Mouse (Mus musculus) lung, embryonic 14.5 days (tissue): ENCODE results near the gene Cnnm1. TPM values are rescaled to one million over a fixed set of nuclear protein-coding genes. Genes with fewer than 3 reads are reported as not detected.

Experiments used
- ATAC-seq: fragments of 200-750 bp; cut with Nextera tagmentation; 2 replicates; pipeline ENCODE4 v1.8.0; 2017; ENCODE audit warnings: mild to moderate bottlenecking, moderate TSS enrichment, moderate library complexity; ENCODE audit not compliant: insufficient read depth
- DNase-seq: peaks from one replicate; pipeline ENCODE4 v3.0.0-alpha.2; 2015
- H3K27ac ChIP-seq: fragments of 300-500 bp; sonication (generic); 2 replicates; pipeline ENCODE4 v1.5.1; 2014; ENCODE audit warnings: low read depth, mild to moderate bottlenecking, moderate library complexity
- H3K27me3 ChIP-seq: fragments of 300-500 bp; sonication (generic); 2 replicates; pipeline ENCODE4 v1.6.1; 2014; ENCODE audit warnings: low read length, control low read depth; ENCODE audit not compliant: insufficient read depth
- H3K36me3 ChIP-seq: fragments of 300-500 bp; sonication (generic); 2 replicates; pipeline ENCODE4 v1.6.1; 2014; ENCODE audit warnings: control low read depth; ENCODE audit not compliant: insufficient read depth
- H3K4me1 ChIP-seq: fragments of 300-500 bp; sonication (generic); 2 replicates; pipeline ENCODE4 v1.6.1; 2014; ENCODE audit warnings: antibody characterized with exemption, control low read depth; ENCODE audit not compliant: insufficient read depth
- H3K4me2 ChIP-seq: fragments of 300-500 bp; sonication (generic); 2 replicates; pipeline ENCODE4 v1.6.1; 2014; ENCODE audit warnings: mild to moderate bottlenecking
- H3K4me3 ChIP-seq: fragments of 300-500 bp; sonication (generic); 2 replicates; pipeline ENCODE4 v1.5.1; 2014; ENCODE audit warnings: low read depth, low read length
- H3K9ac ChIP-seq: fragments of 300-500 bp; sonication (generic); 2 replicates; pipeline ENCODE4 v1.6.1; 2014
- H3K9me3 ChIP-seq: fragments of 300-500 bp; sonication (generic); 2 replicates; pipeline ENCODE4 v1.6.1; 2016; ENCODE audit warnings: low read depth, low read length, control low read depth
- CTCF ChIP-seq: IDR thresholded peaks from 2 replicates; pipeline ENCODE4 v1.5.1; 2016; ENCODE audit warnings: antibody characterized with exemption, low read depth
- WGBS: fragments of 180-500 bp; shearing (Covaris S2); extraction: QIAGEN DNeasy Blood & Tissue Kit; methylation state at CpG from one replicate; pipeline ENCODE4 v1.1.7; 2014; 5-methylcytosine and 5-hydroxymethylcytosine counted together
- polyA plus RNA-seq: library from polyadenylated mRNA; unstranded; fragments of >200 nt; fragmentation: Nextera tagmentation; extraction: Ambion mirVana; gene quantifications from 2 replicates; pipeline ENCODE4 v1.2.1, GENCODE M21; 2014

Gene Cnnm1
- polyA plus RNA-seq, 1 experiment from 2014 or later: 0.05 TPM

DNA sequence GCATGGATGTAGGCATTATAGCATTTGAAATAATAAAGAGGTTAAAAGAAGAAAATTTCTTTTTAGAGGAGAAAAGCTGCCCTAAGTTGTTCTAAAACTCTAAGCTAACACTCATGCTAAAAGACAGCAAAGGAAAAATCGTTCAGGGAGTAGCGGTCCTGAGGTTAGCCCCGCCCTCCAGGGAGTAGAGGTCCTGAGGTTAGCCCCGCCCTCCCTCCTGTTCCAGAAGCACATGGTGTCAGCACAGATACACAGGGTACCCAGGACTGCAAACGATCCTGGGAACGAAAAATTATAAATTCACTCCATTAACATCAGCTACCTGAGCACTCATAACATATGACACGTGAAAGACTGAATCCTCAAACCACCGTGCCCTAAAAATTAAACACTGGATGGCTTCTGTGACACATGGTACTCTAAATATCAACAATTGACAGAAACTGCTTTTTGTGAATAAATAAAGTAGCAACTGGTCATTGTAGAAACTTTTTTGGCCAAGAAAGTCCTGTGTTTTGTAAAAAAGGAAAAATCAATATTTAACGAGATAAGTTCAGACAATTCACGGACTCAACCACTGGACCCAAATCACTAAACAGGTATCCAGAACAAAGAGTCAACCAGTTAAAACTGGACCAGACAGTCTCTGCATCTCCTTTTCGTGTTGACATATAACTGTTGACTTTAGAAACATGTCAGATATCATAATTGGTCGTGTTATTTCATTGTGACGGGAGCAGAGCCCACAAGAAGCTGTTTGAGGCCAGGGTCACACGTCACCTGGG lies 70.4 kb downstream of the Cnnm1 start:
- ATAC-seq (no peak), DNase-seq (no peak)
- H3K9ac ChIP-seq: no peak overlapping the region
- peaks cover 28% of the 10 kb centered on the region for H3K36me3 ChIP-seq
- H3K4me2 ChIP-seq: no peak overlapping the region
- no peaks in the 10 kb centered on the region for H3K27me3 ChIP-seq
- no peaks in the 10 kb centered on the region for H3K9me3 ChIP-seq
- 84% methylated on average over 14 of the region's 14 CpGs for whole genome bisulfite sequencing
- no peak overlapping the region for H3K4me3 ChIP-seq
- no peak overlapping the region for H3K27ac ChIP-seq
- no peaks in the 10 kb centered on the region for H3K4me1 ChIP-seq
- TF ChIP-seq CTCF: no peak

DNA sequence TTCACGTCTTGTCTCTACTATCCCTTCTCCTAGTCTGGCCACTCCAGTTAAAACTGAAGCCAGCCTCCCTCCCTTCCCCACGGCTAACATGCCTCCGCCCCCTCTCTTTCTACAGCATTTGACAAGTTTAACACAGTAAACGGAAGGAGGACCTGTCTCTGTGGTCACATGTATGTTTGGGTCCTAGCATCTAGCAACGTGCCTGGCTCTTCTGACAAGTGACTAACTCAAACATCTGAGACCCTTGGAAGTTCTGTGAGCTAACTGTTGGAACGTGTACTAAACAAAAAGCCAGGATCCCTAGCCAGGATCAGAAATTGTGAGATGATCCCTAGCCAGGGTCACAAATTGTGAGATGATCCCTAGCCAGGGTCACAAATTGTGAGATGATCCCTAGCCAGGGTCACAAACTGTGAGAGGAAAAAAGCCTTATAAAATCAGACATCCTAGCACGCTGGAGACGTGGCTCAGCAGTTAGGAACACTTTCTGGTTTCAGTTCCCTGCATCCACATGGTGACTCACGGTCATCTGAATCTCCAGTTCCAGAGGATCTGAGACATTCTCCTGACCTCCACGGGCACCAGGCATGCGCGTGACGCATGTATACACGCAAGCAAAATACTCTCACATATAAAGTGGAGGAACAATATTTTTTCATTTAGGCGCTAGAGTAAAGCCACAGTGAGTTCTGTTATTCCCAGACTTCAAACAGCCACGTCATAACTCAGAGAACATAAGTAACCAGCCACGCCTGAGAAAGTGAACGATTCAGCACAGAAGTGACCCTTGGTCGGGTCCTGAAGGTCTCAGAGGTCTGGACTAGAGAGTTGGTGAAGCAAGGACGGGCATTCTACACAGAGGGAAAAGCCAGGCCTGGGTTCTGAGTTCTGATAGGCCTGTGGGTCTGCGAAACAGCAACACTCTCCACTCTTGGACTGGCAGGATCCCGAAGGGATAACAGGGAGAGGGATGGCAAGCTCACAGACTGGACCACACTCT lies 71.7 kb downstream of the Cnnm1 start:
- DNase-seq (no peak), ATAC-seq (no peak)
- Histone ChIP-seq H3K9me3 (no peaks in the 10 kb centered on the region), H3K27ac (no peak overlapping the region), H3K4me1 (no peaks in the 10 kb centered on the region; the same call in 1 of the 2 replicates), H3K9ac (no peak overlapping the region), H3K36me3 (peaks cover 21% of the 10 kb centered on the region), H3K27me3 (no peaks in the 10 kb centered on the region), H3K4me3 (no peak overlapping the region), H3K4me2 (no peak overlapping the region)
- no peak for TF ChIP-seq CTCF
- 75% methylated on average over 22 of the region's 22 CpGs for WGBS

DNA sequence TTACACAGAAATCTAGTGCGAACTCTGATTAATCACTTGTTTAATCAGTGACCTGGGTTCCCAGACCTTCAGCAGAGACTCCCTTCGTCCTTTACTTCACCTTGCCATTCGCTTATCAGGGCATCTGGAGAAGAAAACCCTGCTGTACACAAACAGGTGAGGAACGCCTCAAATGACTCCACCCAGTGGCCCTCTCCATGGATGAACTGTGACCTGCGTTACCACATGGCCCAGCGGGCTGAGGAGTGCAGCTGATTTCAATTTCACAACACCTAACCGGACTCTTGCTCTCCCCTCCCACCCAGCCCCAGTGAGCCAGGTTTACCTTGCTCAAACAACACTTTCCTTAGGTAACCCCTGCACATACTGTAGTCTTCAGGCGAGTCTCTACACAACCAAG lies 73.6 kb downstream of the Cnnm1 start:
- H3K27ac ChIP-seq: no peak overlapping the region
- no peak for ATAC-seq
- no peaks in the 10 kb centered on the region for H3K9me3 ChIP-seq
- DNase-seq: no peak
- H3K4me3 ChIP-seq: no peak overlapping the region
- no peaks in the 10 kb centered on the region for H3K27me3 ChIP-seq
- 87% methylated on average over 8 of the region's 8 CpGs for WGBS
- H3K4me2 ChIP-seq: no peak overlapping the region
- no peak overlapping the region for H3K9ac ChIP-seq
- peaks cover 20% of the 10 kb centered on the region for H3K36me3 ChIP-seq
- no peaks in the 10 kb centered on the region; the same call in 1 of the 2 replicates for H3K4me1 ChIP-seq
- no peak for TF ChIP-seq CTCF

DNA sequence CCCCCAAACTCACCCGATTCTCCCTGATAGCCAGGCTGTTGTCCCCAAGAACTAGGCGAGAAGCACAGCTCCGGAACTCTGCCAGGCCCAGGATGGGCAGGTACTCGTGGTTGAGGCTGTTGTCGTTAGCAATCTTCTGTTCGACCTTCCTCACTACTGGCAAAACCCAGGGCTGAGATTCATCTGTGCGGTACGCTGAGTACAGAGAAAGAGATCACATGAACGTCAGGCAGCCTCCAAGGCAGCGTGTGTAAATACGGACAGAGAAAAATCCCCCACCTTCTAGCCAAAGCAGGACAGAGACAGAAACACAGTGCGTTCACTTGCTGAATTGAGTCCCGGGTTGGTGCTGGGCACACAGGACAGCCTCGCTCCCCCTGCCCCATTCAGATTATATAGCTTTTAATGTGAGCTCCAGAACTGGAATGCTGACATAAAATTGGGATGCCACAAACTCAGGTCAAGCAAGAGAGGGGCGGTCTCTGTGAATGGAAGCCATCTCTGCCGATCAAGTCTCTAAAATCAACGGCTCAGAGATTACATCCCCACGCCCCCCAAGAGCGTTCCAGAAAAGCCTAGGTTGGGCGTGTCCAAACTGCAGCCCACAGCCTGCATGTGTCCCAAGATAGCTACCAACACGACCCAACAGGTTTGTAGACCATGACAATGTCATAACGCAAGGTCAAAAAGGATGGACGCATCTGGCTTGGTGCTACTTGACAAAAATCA lies 75.6 kb downstream of the Cnnm1 start:
- H3K9ac ChIP-seq: no peak overlapping the region
- no peak overlapping the region for H3K4me2 ChIP-seq
- H3K36me3 ChIP-seq: peaks cover 20% of the 10 kb centered on the region
- H3K27me3 ChIP-seq: no peaks in the 10 kb centered on the region
- no peaks in the 10 kb centered on the region for H3K9me3 ChIP-seq
- ATAC-seq (no peak), DNase-seq (no peak)
- H3K4me3 ChIP-seq: no peak overlapping the region
- WGBS: 89% methylated on average over 23 of the region's 23 CpGs
- H3K27ac ChIP-seq: no peak overlapping the region
- no peak for TF ChIP-seq CTCF
- no peaks in the 10 kb centered on the region; the same call in 1 of the 2 replicates for H3K4me1 ChIP-seq

DNA sequence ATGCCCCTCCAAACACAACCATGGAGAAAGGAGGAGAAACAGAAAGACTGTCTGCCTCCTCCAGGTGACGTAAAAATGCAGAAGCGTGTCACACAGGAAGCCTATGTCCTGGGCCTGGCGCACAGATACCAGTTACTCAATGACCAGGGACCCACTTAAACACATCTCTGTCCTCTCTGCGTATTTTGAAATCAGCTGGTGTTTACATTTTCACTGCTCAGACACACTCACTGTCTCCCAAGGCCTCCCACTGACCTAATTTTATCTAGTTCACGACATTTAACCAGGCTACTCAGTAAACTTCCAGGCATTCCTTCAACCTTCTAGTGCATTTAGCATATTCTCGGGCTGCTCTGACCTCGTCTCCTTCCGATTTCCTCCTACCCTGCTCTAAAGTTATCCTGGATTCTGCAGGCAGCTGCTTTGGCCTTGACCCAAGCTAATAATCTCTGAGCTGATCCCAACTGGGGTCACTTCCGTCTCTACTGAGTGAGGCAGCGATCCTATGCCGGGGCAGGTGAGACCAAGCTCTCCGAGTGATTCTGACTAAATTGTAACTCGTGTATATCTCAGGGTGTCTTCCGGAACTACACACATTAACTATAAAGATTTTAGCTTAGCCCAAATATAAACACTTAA lies 76.3 kb downstream of the Cnnm1 start:
- DNase-seq (no peak), ATAC-seq (no peak)
- Histone ChIP-seq H3K9me3 (no peaks in the 10 kb centered on the region), H3K27me3 (no peaks in the 10 kb centered on the region), H3K9ac (no peak overlapping the region), H3K4me1 (no peaks in the 10 kb centered on the region; the same call in 1 of the 2 replicates), H3K4me3 (no peak overlapping the region), H3K27ac (no peak overlapping the region), H3K4me2 (no peak overlapping the region), H3K36me3 (peaks cover 16% of the 10 kb centered on the region)
- no peak for TF ChIP-seq CTCF
- WGBS: 56% methylated on average over 14 of the region's 14 CpGs

DNA sequence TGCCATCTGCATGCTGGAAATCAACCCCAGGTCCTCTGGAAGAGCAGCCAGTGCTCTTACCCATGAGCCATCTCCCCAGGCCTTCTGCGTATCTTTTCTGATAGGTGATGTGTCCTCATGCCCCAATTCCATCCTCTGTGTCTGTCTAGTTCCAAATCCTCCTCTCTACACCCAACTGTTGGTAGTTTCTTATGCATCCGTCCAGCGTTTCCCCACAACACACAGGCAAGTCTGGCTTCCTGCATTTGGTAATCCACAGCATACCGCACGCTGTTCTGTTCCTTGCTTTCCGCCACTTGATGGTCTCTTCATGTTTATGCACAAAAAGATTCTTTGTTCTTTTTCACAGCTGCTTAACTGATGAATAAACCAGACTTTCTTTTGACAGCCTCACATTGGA lies 77.1 kb downstream of the Cnnm1 start:
- Histone ChIP-seq H3K36me3 (peaks cover 10% of the 10 kb centered on the region; the same call in 1 of the 2 replicates), H3K27me3 (no peaks in the 10 kb centered on the region), H3K27ac (no peak overlapping the region), H3K4me2 (no peak overlapping the region), H3K9ac (no peak overlapping the region), H3K4me1 (no peaks in the 10 kb centered on the region; the same call in 1 of the 2 replicates), H3K9me3 (no peaks in the 10 kb centered on the region), H3K4me3 (no peak overlapping the region)
- DNase-seq (no peak), ATAC-seq (no peak)
- TF ChIP-seq CTCF: no peak
- 85% methylated on average over 6 of the region's 6 CpGs for WGBS
